Mouse (Mus musculus): ENCODE results near the gene Pdxk. TPM values are rescaled to one million over a fixed set of nuclear protein-coding genes. Genes with fewer than 3 reads are reported as not detected.

Pdxk gene
- polyA plus RNA-seq, 1 experiment from 2014 or later = 4.6 TPM

- no peak overlapping the region for H3K9ac ChIP-seq
- no peak for ATAC-seq (replicated peaks; ENCODE audit: insufficient number of reproducible peaks, insufficient read depth, low FRiP score, low read depth)
- peaks cover 30% of the 10 kb centered on the region for H3K4me1 ChIP-seq (replicated peaks)
- WGBS = 64% methylated on average over 5 of the region's 5 CpGs
- no peak overlapping the region for H3K4me3 ChIP-seq
- H3K27ac ChIP-seq = peak overlapping the region; percentile 40
- H3K27me3 ChIP-seq = no peaks in the 10 kb centered on the region
- no peak overlapping the region for H3K4me2 ChIP-seq
- H3K9me3 ChIP-seq (replicated peaks) = no peaks in the 10 kb centered on the region
- H3K36me3 ChIP-seq = no peaks in the 10 kb centered on the region
Measured at GRCm38 (mm10) chr10:78458348-78459111, 6.2 kb downstream of the Pdxk start.

- 34% methylated on average over 10 of the region's 10 CpGs for WGBS
- H3K9me3 ChIP-seq (replicated peaks) = no peaks in the 10 kb centered on the region
- H3K36me3 ChIP-seq = no peaks in the 10 kb centered on the region
- H3K27me3 ChIP-seq = no peaks in the 10 kb centered on the region
- ATAC-seq (replicated peaks; ENCODE audit: insufficient number of reproducible peaks, insufficient read depth, low FRiP score, low read depth) = 0 out of 2 replicates have a peak, but pooled peaks have one; percentile 23
- peak overlapping the region; percentile 40 for H3K27ac ChIP-seq
- H3K9ac ChIP-seq = no peak overlapping the region
- H3K4me2 ChIP-seq = peak overlapping the region; percentile 39; the same call in 1 of the 2 replicates
- H3K4me3 ChIP-seq = no peak overlapping the region
- peaks cover 24% of the 10 kb centered on the region for H3K4me1 ChIP-seq (replicated peaks)
Measured at GRCm38 (mm10) chr10:78457495-78458347, 7.1 kb downstream of the Pdxk start.

GRCm38 (mm10) chr10:78456696-78457095 is 8.1 kb downstream of the Pdxk start:
- Histone ChIP-seq H3K9me3 (replicated peaks) (no peaks in the 10 kb centered on the region), H3K4me3 (no peak overlapping the region), H3K9ac (no peak overlapping the region), H3K4me1 (replicated peaks) (peaks cover 29% of the 10 kb centered on the region), H3K36me3 (no peaks in the 10 kb centered on the region), H3K27me3 (no peaks in the 10 kb centered on the region), H3K27ac (no peak overlapping the region), H3K4me2 (no peak overlapping the region)
- WGBS = 86% methylated on average over 13 of the region's 13 CpGs
- no peak for ATAC-seq (replicated peaks; ENCODE audit: insufficient number of reproducible peaks, insufficient read depth, low FRiP score, low read depth)

GRCm38 (mm10) chr10:78452641-78453040 is 12.1 kb downstream of the Pdxk start:
- 41% methylated on average over 4 of the region's 4 CpGs for WGBS
- Histone ChIP-seq H3K36me3 (0 out of 2 replicates have a peak, but pooled peaks cover 8% of the 10 kb centered on the region), H3K27ac (no peak overlapping the region), H3K4me1 (replicated peaks) (peaks cover 7% of the 10 kb centered on the region; the same call in 1 of the 2 replicates), H3K9me3 (replicated peaks) (no peaks in the 10 kb centered on the region), H3K27me3 (no peaks in the 10 kb centered on the region), H3K9ac (no peak overlapping the region), H3K4me3 (no peak overlapping the region), H3K4me2 (no peak overlapping the region)
- ATAC-seq (replicated peaks; ENCODE audit: insufficient number of reproducible peaks, insufficient read depth, low FRiP score, low read depth) = no peak

- Histone ChIP-seq H3K4me3 (no peak overlapping the region), H3K27me3 (no peaks in the 10 kb centered on the region), H3K9ac (no peak overlapping the region), H3K4me2 (no peak overlapping the region), H3K36me3 (peaks cover 13% of the 10 kb centered on the region; the same call in 1 of the 2 replicates), H3K27ac (no peak overlapping the region), H3K4me1 (replicated peaks) (peaks cover 5% of the 10 kb centered on the region; the same call in 1 of the 2 replicates), H3K9me3 (replicated peaks) (no peaks in the 10 kb centered on the region)
- 85% methylated on average over 5 of the region's 5 CpGs for WGBS
- ATAC-seq (replicated peaks; ENCODE audit: insufficient number of reproducible peaks, insufficient read depth, low FRiP score, low read depth) = no peak
Measured at GRCm38 (mm10) chr10:78450761-78451160, 14.0 kb downstream of the Pdxk start.

- WGBS = 73% methylated on average over 3 of the region's 3 CpGs
- H3K4me1 ChIP-seq (replicated peaks) = 0 out of 2 replicates have a peak, but pooled peaks cover 2% of the 10 kb centered on the region
- peaks cover 22% of the 10 kb centered on the region; the same call in 1 of the 2 replicates for H3K36me3 ChIP-seq
- no peaks in the 10 kb centered on the region for H3K9me3 ChIP-seq (replicated peaks)
- H3K27ac ChIP-seq = no peak overlapping the region
- H3K27me3 ChIP-seq = no peaks in the 10 kb centered on the region
- H3K9ac ChIP-seq = no peak overlapping the region
- no peak overlapping the region for H3K4me2 ChIP-seq
- no peak for ATAC-seq (replicated peaks; ENCODE audit: insufficient number of reproducible peaks, insufficient read depth, low FRiP score, low read depth)
- H3K4me3 ChIP-seq = no peak overlapping the region
Measured at GRCm38 (mm10) chr10:78447396-78447795, 17.4 kb downstream of the Pdxk start.

GRCm38 (mm10) chr10:78446195-78446594 is 18.6 kb downstream of the Pdxk start:
- WGBS = 93% methylated on average over 3 of the region's 3 CpGs
- H3K27ac ChIP-seq = no peak overlapping the region
- no peak overlapping the region for H3K9ac ChIP-seq
- peaks cover 22% of the 10 kb centered on the region; the same call in 1 of the 2 replicates for H3K36me3 ChIP-seq
- no peak for ATAC-seq (replicated peaks; ENCODE audit: insufficient number of reproducible peaks, insufficient read depth, low FRiP score, low read depth)
- no peaks in the 10 kb centered on the region for H3K27me3 ChIP-seq
- no peak overlapping the region for H3K4me2 ChIP-seq
- H3K9me3 ChIP-seq (replicated peaks) = no peaks in the 10 kb centered on the region
- no peak overlapping the region for H3K4me3 ChIP-seq
- no peaks in the 10 kb centered on the region for H3K4me1 ChIP-seq (replicated peaks)

GRCm38 (mm10) chr10:78442292-78442691 is 22.5 kb downstream of the Pdxk start:
- peaks cover 14% of the 10 kb centered on the region; the same call in 1 of the 2 replicates for H3K36me3 ChIP-seq
- H3K9me3 ChIP-seq (replicated peaks) = no peaks in the 10 kb centered on the region
- 87% methylated on average over 3 of the region's 3 CpGs for WGBS
- H3K9ac ChIP-seq = no peak overlapping the region
- H3K4me1 ChIP-seq (replicated peaks) = no peaks in the 10 kb centered on the region
- no peaks in the 10 kb centered on the region for H3K27me3 ChIP-seq
- no peak overlapping the region for H3K27ac ChIP-seq
- no peak overlapping the region for H3K4me2 ChIP-seq
- no peak for ATAC-seq (replicated peaks; ENCODE audit: insufficient number of reproducible peaks, insufficient read depth, low FRiP score, low read depth)
- H3K4me3 ChIP-seq = no peak overlapping the region

- ATAC-seq (replicated peaks; ENCODE audit: insufficient number of reproducible peaks, insufficient read depth, low FRiP score, low read depth) = no peak
- H3K4me1 ChIP-seq (replicated peaks) = no peaks in the 10 kb centered on the region
- no peak overlapping the region for H3K27ac ChIP-seq
- H3K27me3 ChIP-seq = no peaks in the 10 kb centered on the region
- no peak overlapping the region for H3K4me2 ChIP-seq
- H3K9ac ChIP-seq = no peak overlapping the region
- no peak overlapping the region for H3K4me3 ChIP-seq
- WGBS = 80% methylated on average over 5 of the region's 5 CpGs
- peaks cover 14% of the 10 kb centered on the region; the same call in 1 of the 2 replicates for H3K36me3 ChIP-seq
- no peaks in the 10 kb centered on the region for H3K9me3 ChIP-seq (replicated peaks)
Measured at GRCm38 (mm10) chr10:78441606-78442005, 23.2 kb downstream of the Pdxk start.

- no peak overlapping the region for H3K27ac ChIP-seq
- H3K4me3 ChIP-seq = no peak overlapping the region
- 72% methylated on average over 9 of the region's 9 CpGs for WGBS
- H3K36me3 ChIP-seq = peaks cover 9% of the 10 kb centered on the region; the same call in 1 of the 2 replicates
- no peaks in the 10 kb centered on the region for H3K4me1 ChIP-seq (replicated peaks)
- H3K9ac ChIP-seq = no peak overlapping the region
- H3K4me2 ChIP-seq = no peak overlapping the region
- H3K27me3 ChIP-seq = no peaks in the 10 kb centered on the region
- no peaks in the 10 kb centered on the region for H3K9me3 ChIP-seq (replicated peaks)
- ATAC-seq (replicated peaks; ENCODE audit: insufficient number of reproducible peaks, insufficient read depth, low FRiP score, low read depth) = no peak
Measured at GRCm38 (mm10) chr10:78440812-78441211, 24.0 kb downstream of the Pdxk start.

GRCm38 (mm10) chr10:78439990-78440389 is 24.8 kb downstream of the Pdxk start:
- Histone ChIP-seq H3K4me3 (no peak overlapping the region), H3K27ac (no peak overlapping the region), H3K36me3 (peaks cover 9% of the 10 kb centered on the region; the same call in 1 of the 2 replicates), H3K9ac (no peak overlapping the region), H3K4me1 (replicated peaks) (no peaks in the 10 kb centered on the region), H3K27me3 (no peaks in the 10 kb centered on the region), H3K4me2 (no peak overlapping the region), H3K9me3 (replicated peaks) (no peaks in the 10 kb centered on the region)
- 76% methylated on average over 7 of the region's 7 CpGs for WGBS
- ATAC-seq (replicated peaks; ENCODE audit: insufficient number of reproducible peaks, insufficient read depth, low FRiP score, low read depth) = no peak
